Mouse (Mus musculus) thymus, adult 18-20 months (tissue): ENCODE data around the gene Xxylt1.
A peak's percentile ranks its signal among the peaks of the same experiment; 100 is the strongest.

ENCODE experiments used
- DNase-seq, 2 experiments: peaks; one replicate each; pipeline ENCODE4 v3.0.0; 2022; ENCODE audit warnings: mixed read lengths in 2 of 2

Gene Xxylt1

DNA sequence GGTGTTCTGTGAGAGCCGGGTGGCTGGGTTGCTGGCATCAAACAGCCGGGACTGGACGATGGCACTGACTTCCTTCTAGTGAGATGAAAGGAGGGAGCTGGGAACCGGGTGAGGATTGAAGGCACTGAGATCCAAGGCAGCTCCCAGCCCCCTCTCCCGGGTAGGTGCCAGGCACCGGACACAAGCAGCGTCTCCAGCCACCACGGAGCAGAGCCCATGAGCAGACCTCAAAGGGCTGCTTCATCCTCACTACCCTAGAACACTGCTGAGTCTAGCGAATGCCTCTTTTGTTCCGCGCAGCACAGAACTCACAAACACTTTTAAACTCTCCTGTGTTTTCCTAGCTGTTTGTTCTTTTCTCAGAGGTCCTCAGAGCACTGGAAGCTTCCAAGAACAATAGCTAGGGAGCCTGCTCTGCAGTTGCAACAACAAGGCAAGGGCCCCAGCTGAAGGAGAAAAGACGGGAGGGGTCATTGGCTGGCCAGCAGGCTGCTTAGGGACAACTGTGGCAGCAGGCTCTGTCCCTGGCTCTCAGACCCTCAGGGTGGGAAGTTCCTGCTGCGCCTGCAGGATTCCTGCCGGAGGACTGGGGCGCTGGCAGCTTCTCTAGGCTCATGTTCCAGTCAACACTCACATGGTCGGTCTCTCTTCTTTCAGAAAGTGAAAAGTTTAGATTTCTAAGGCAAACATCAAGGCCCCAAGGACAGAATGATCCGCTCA lies 96.2 kb downstream of the Xxylt1 start:
- no peak for DNase-seq

DNA sequence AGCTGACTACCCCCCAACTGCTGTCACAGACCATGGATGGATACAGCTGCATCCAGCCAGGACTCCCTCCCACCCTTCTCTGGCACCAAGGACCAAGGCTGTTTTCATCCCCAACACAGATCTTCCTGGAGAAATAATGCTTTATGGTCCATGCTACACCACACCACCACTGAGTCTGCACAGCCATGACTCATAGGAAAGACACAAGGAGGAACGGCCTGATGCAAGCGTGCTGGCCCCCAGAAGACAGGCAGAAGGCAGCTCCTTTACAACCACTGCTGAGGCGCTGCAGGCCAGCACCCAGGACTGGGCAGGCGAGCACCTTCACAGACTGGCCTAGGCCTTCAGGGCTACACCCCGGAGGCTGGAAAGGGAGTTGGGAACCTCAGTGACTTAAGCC lies 97.1 kb downstream of the Xxylt1 start:
- DNase-seq, result no peak

DNA sequence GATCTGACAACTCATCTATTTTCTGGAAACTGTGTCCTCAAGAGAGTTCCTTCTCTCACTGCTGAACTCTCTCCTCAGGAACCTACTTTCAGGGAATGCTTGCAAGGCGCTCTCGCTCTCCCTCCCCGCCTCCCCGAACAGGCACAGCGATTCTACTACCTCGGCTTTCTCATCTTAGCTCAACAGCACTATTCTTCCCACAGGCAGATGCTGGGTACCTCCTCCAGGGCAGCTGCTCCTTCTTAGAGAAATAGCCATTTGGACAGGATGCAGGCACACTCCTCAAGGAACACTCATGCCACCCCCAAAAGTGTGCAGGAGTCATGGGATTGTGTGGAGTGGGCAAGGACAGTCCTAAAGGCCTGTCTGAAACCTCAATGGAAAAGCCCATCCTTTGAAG lies 97.5 kb downstream of the Xxylt1 start:
- DNase-seq, result no peak

DNA sequence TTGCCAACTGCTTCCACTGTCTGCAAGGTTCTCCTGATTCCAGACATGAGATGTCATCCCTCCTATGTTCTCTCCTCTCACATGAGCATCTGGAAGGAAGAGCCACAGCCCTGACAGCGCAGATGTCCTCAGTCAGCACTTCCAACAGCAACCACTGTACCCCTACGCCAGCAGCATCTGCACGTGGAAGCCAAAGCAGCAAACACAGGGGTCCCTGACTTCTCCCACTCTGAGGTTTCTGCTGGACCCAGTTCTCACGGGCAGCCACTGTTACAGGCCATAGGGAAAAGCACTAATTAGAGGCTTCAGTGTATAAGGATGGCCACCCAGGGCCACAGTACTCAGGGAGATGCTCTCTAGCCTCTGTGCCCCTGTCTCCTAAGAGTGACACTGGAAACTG lies 98.0 kb downstream of the Xxylt1 start:
- no peak for DNase-seq

DNA sequence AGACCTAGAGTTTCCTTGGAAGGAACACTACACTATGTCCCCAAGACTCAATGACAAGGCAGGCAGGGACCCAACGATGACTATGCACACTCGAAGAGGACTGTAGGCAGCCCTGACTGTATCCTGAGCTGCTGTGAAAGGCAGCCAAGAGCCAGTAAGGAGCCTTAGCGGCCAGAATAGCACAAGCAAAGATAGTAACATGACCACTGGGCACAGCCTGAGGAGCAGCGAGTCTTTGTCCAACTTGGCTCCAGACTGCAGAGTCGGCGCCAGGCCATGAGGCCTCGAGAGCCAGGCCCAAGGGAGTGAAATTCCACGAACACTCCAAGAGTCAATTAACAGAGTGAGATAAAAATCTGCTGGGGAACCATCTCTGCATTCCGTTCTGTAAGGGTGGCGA lies 99.9 kb downstream of the Xxylt1 start:
- DNase-seq, result no peak

DNA sequence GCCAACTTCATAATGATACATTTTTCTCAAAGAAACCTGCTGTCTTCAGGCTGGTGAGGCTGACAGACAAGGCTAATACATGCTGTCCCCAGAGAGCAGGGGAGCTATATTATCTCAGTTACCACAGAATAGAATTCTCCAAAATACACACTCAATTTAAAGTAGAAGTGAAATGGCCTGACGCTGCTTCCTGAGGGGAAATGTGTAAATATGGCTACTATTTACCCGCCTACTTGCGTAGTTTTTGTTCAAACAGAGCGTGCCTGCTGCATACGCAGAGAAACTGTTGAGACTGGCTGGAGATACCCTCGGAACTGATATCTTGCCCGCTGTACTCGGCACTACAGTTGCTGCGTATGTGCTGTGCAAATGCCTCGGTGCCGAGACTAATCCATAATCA lies 101.3 kb downstream of the Xxylt1 start:
- DNase-seq, result no peak

DNA sequence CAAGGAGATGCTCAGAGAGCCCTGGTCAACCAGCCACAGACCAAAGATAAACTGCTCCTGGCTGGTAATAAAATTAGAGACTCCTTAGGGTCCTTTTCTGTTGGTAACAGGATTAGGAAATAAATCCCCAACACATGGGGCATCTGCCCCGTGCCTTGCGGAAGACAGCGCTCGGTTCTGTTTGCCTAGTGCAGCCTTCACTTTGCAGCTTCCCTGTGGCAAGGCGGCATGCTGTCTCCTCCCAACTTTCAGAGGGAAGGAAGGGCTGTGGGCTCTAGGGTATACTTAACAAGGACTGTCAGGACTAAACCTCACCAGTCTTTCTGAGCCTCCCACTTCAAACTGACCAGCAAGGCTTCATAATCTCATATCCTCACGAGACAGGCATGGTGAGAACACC lies 103.5 kb downstream of the Xxylt1 start:
- no peak for DNase-seq

DNA sequence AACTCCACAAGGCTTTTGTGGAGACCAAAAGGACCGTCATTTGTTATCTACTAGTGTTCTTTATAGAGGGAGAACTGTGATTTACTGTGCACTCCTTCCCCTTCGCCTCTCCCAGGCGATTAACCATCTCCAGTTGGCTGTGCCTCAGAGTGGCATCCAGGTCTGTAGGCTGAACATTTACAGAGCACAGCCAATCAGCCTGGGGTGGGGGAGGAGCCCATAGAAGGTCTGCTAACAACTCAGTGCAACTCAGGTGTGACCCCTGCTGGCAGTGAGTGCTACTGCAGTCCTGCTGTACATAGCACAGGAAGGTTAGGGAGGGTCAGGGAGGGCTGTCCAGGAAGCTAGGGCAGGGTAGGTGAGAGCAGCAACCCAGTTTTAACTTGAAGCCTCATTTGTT lies 104.0 kb downstream of the Xxylt1 start:
- peak; percentile 83 to 87 for DNase-seq

DNA sequence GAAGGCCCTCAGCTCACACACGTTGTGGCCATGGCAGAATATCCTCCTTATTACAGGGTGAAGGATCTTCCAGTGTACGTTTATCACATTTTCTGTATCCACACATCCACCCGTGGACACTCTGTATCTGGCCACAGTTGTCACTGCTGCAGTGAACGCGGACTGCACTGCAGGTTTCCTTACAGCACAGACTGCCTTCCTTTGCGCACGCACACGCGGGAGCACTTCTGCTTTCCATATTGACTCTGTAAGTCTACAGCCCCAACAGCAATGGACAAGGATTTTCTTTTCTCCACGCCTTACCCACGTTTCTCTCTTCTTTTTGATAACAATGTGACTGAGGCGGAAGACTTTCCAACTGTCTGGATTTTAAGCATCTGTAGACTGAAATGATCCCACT lies 106.7 kb downstream of the Xxylt1 start:
- no peak for DNase-seq

DNA sequence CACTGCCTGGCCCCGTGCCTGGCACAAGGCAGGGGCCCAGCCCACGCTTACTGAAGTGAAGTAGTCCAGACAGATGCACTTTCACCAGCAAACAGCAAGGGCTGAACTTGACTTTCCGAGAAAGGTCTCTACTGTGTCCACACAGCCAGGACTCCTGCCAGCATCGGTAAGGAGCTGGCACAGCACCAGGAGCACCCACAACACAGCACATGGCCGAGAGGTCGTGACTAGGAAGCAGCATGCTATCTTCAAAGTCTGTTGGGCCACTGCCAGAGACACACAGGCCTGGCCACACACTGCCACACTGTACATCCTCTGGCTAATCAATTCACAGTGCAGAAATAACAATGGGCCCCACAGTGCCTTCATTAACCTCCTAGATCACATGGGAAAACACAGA lies 107.8 kb downstream of the Xxylt1 start:
- no peak for DNase-seq

DNA sequence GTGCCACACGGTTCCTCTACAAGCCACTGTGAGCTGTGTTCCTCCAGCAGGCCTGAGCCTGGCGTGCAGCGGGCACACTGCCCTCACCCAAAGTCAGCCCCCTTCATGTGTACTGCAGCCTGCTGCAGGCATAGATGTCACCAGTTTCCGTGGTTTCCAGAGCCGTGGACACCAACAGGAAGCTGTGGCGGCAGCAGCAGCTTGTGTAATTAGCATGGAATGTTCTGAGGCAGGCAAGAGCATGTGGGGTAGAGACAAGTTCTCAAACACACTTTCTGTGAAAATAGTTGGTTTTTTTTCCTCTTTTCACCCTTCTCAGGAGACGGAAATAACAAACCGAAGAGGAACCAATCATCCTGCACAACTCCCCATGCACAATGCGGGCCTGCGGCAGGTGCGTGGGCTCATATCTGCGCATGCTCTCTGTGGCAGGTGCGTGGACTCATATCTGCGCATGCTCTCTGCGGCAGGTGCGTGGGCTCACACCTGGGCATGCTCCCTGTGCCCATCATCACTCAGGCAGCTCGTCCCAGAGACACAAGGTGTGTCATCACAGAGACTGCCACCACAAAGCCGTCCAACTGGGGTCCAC lies 109.2 kb downstream of the Xxylt1 start:
- DNase-seq, result peak; percentile 41 to 53

DNA sequence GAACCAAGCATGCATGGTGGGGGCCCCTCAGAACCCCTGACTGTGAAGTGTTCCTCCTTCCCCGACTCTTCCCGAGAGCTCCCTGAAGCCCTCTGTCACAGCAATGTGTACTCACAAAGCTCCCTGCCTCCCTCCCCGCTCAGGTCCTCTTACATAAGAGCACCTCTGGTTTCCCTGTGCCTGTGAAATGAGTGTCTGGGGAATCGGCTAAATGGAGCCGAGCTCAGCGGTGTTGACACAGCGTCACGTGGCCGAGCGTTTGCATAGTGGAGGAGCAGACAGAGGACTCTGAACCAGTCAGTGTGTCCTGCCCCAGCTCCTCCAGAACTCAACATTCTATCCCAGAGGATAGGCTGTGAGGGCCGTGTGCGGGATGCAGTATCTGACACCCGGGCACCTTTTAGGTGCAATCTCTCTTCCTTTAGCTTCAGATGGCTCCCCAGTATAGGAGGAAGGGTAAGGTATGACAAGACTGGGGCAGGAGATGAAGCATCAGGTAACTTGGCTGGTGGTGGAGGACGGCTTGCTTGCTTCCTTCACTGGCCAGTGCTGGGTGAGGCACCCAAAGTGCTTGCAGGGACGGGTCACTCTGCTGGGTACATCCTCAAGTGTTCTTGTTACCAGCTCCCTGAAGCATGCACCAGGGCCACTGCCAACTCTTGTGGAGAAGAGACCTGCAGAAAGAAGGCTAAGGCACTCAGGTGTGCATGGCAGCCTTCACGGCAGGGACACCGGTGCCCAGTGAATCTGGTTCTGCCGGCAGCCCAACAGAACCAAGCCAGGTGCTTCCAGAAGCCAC lies 111.8 kb downstream of the Xxylt1 start:
- no peak for DNase-seq

DNA sequence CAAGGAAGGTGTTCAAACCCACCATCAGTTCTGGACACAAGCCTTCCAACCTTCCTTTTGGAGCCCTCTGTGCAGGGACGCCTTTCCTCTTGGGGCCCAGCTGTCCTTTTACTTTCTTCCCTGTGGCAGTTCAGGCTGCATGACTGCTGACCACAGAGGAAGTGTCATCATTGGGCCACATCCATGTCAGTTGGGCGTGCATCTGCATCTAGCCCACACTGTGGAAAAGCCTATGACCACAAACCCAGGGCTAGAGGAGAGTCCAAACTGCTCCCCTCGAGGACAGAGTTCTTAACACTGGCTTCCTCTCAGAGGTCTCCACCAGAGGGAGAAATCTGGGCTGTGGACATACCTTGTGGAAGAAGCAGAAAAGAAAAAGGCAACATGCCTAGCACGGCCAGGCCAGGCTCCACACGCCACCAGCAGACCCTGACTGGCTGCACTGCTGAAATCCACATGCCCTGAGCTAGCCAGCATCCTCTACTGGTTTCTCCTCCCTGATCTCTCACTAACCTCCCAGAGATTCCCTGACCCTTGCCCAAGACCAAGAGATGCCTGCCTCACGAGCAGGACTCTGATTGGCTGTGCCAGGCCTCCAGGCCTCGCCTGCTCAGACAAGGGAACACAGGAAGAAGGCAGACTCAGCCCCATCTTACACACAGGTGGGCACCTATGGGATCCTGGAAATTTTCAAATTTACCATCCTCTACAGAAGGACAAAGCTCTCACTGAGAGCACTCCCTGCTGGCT lies 112.7 kb downstream of the Xxylt1 start:
- DNase-seq, result no peak

DNA sequence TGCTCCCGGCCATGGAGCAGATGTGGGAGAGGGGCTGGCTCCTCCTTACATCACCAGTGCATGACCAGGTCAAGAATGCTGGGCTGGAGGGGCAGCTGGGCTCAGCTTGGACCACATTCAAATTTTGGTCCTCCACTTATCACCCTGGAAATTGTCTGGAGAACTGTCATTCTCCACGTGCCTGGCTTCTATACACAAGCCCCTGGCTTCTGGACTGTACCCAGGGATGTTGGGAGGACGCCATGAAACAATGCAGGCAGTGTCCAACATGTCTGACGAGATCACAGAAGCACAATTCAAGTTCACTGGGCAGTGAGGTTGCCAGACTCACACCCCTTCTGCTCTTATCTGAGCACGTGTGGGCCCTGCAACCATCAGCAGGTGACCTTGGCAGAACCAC lies 114.5 kb downstream of the Xxylt1 start:
- DNase-seq, result no peak

DNA sequence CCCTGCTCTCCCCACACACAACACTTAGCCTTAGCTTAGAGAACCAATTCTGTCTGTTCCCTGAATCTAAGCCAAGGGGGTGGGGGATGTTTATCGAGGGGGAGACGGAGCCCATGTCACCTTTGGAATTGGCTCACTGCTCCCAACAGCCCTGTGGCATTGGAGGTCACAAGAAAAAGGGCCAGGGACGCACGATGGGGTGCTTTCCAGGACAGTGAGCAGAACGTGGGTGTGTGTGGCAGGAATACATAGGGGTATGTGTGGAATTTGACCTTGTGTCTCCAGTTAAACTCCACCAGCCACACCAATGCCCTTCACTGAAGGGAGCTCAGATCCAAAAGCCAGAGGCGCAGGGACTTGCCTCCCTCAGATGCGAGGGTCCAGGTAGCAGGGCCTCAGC lies 116.3 kb downstream of the Xxylt1 start:
- no peak for DNase-seq

DNA sequence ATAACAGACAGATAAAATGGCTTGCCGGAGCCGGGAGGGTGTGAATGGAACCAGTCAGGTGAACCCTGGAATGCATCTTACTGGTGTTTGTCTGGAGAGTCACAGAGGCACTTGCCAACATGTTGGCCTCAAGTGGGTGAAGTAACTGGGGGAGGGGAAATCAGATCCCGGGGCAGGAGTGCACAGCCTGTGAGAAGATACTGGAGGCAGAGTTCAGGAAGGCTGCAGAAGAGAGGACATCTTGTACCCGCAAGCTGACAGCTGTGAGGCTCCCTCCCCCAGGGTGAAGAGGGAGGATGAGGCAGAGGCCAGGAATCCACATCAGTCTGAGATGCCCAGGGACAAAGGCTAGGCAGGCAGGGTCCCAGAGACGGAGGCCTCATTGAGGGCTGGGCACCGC lies 116.8 kb downstream of the Xxylt1 start:
- no peak for DNase-seq

DNA sequence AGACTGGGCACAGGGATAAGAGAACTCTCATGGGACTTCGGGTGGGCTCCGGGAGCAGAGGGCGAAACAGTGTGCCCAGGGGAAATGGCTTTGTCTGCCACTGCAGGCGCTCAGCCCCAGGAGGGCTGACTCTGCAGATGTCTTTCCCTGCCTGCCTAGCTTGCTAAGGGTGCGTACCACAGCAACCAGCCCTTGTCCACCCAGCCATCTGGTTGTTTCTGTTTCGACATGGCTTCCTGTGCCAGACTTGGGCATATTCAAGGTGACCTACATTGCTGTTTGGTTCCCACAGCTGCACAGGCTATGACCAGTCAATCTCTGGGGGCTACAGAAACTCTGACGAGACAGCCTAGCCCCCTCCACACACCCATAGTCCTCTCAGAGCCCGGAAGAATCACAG lies 118.7 kb downstream of the Xxylt1 start:
- DNase-seq, result peak in 1 of 2 experiments; percentile 22

DNA sequence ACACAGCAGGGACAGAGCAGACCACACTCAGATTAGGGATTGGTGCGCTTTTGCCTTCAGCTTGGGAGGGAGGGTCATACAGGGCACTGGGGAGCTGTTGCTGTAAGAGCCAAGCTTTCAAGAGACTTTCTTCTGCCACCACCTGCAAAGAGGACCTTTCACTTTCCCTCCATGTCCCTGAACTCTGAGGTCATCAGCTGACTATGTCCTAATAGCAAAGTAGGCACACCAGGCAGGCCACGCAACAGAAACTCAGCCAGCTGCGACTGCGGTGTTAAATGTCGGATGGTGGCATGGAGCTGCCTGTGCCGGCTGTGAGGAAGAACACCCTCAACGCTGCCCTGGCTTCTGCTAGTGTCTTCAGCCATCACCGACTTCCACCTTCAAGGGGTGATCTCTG lies 120.1 kb downstream of the Xxylt1 start:
- no peak for DNase-seq

DNA sequence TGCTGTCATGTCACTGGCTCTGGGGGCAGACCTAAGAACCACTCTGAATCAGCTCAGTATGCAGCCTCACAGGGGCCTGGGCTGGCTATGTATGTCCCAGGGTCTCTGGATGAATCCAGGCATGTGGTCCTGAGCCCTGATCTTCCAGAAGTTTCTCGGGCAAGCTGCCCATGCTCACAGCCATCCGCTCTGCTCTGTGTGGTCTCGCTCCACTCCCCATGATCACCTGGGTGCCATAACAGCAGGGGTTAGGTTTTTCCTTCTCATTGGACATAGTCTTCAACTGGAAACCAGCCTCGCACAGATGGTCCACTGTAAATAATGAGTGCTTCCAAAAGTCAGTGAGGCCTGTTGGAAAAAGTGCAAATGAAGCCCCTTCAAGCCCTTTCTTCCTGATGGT lies 121.0 kb downstream of the Xxylt1 start:
- DNase-seq, result no peak

DNA sequence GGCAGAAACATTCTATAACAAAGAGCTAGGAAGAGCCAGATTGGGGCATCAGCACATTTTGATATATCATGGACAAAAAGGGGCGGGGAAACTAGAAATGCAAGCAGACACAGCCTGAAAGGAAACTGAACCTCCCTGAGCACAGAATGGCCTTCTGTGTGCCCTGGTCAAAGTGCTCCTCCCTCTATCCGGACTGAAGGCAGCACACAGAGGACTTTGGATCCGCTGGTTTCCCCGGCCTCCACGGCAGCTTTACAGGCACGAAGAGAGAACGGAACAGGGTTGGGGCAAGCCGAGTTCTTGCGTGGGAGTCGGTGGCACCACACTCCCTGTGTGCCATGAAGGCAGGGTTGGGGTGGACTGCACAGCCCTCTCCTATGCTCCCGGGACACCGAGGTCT lies 121.5 kb downstream of the Xxylt1 start:
- DNase-seq, result no peak

DNA sequence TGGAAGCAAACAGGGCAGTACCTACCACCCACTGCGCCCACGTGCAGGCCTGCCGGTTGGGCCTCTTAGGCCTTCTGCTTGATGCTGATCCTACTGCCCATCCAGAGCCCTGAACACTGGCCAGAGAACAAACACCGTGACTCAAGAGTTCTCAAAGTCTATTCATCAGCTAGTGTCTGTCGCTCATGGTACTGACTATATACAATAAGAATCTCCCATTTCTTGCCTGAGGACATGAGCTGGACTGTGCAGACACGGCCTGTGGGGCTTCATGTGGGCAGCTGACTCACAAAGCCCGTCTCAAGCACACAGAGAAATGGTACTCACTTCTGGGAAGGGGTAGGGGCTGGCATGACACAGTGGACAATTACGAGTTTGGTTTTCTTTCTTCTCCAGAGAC lies 125.1 kb downstream of the Xxylt1 start:
- DNase-seq, result no peak

DNA sequence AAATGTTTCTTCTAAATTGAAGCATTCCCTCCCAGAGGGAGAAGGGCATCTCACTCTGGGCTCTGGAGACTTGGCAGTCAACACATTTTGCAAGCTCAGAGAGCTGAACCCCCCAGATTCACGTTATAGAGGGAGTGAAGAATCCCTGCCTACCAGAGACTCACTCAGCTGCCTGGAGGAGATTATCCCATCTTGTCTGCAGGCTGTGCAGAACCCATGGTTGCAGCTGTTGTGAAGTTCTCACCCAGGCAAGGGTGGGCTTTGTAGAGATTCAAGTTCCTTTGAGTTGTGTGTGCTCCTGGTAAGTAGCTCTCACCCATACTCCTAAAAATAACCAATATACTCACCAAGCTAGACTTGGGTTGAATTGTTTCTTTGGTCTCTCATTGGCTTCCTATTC lies 132.6 kb downstream of the Xxylt1 start:
- DNase-seq, result no peak

DNA sequence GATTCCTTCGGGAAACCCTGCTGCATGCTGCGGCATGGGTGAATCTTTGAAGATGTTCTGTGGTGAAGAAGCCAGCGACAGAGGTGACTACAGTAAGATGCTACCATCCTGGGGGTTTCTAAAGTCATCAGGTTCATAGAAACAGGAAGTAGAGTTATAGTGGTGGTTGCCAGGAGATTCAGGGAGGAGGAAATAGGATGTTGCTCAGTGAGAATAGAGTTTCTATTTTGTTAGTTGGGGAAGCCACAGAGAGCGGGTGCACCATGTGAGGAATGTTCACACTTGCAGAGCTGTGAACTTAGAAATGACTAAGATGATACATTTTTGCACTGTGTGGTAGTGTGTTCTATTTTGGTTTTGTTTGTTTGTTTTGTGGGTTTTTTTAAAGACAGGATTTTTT lies 133.0 kb downstream of the Xxylt1 start:
- DNase-seq, result no peak

DNA sequence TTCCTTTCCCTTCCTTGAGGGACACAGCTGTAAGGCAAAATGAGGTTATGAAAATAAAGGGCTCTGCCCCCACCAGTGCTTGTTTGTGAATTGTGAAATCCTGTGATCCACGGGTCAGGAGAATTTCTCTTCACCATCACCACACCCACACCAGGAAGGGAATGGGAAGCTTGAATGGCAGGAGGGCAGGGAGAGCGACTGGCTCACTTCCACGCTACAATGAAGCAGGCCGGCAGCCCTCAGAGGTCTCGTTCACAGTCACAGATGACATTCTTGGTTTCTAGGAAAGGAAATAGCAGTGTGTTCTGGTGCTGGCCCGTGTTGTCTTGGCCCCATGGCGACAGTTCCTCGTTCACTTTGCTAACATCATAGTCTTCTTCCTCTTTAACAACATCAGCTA lies 136.3 kb downstream of the Xxylt1 start:
- DNase-seq, result no peak
